Mouse (Mus musculus): ENCODE measurements around the gene Gm1604a.
"Not testable (repeated sequence)": the region's sequence is repeated elsewhere in the genome, so short reads cannot be mapped to it uniquely, and the experiment has no call there.

Gene Gm1604a

DNA sequence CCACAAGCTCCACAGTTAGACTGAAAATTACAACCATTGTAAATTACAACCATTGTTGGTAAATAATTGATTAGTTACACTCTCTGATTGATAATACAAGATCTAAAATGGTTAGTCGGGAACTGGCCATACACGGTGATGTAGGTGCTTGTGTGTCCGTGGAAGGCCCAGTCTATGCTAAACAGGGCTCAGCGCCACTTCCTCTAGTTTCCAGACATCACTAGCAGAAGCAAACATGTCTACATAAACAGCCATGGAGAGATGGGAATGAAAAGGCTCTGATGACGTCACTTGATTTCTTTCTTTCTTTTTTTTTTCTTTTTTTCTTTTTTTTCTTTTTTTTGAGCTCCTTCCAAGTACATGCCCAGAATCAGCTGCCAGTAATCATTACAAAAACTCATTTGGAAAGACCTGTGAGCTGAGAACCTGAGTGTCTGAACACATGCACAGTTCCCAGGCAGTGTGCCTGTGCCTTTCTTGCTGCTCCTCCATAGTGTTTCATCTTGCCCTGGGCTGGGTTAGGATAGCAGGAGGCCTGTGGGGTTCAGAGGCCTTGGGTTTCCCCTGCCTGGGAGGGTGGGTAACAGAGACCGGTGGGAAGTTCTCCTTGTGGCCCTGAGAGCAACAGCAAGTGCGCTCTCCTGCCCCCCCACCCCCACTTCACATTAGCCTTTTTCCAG, 44.3 kb downstream of the Gm1604a start:
- in situ Hi-C loops (cut with MseI, MboI) = not testable (repeated sequence)

- in situ Hi-C loops (cut with MseI, MboI) = not testable (repeated sequence)
Measured at GRCm38 (mm10) chr17:7074494-7074893, 49.1 kb downstream of the Gm1604a start.

GRCm38 (mm10) chr17:7075519-7075918, 50.2 kb downstream of the Gm1604a start:
- in situ Hi-C loops (cut with MseI, MboI) = not testable (repeated sequence)

DNA sequence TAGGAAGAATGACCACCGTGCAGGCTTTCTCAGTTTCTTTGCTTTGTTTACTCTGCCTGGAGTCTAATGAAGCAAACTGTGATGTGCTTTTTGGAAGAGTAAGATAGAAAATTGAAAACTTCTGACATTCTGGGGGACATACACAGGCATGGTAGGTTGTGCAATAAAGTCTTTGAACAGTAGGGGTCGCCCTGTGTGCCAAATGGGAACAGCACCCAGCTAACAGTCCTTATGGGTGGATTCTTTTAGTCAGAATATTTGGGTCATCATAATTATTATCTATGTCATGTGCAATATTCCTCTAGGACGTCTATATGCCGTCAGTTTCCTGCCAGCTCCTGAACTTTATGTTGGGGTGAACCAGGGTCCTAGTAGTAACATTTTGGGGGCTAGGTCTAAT, 54.2 kb downstream of the Gm1604a start:
- in situ Hi-C loops (cut with MseI, MboI) = not testable (repeated sequence)

DNA sequence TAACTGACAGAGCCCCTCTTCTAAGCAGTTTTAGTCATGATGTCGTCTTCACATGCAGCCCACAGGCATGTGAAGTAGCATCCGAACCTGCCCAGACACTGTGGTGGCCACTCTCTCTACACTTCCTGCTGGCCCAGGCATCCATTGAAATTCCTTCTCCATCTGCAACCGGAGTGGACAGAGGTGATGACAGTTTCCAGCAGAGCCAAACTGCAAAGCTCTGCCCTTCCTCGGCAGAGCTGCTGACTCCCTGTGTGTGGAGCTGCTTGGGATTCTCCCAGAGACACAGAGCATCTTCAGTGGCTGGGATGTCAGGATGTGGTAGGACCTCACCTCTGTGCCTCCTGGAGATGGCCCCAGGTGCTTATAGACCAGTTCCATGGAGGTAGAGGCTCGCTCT, 59.2 kb downstream of the Gm1604a start:
- in situ Hi-C loops (cut with MseI, MboI) = not testable (repeated sequence)

GRCm38 (mm10) chr17:7085469-7086168, 60.3 kb downstream of the Gm1604a start:
- in situ Hi-C loops (cut with MseI, MboI) = not testable (repeated sequence)

DNA sequence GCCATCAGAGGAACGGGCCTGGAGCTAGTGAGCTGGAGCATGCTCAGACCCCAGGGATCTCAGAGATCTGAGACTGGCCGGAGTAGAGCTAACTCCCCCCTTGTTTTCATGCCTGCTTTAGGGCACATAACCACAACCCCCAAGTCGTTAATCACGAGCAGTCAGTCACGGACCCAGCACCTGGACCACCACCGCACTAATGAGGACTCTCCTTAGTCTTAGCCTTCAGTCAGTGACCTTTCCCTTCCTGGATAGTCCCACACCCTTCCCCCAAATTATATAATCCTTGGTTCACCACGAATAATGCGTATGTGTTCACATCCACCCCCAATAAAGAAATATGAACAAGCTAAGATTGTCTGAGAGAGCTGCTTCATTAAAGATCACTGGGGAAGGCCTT, 61.5 kb downstream of the Gm1604a start:
- in situ Hi-C loops (cut with MseI, MboI) = not testable (repeated sequence)

DNA sequence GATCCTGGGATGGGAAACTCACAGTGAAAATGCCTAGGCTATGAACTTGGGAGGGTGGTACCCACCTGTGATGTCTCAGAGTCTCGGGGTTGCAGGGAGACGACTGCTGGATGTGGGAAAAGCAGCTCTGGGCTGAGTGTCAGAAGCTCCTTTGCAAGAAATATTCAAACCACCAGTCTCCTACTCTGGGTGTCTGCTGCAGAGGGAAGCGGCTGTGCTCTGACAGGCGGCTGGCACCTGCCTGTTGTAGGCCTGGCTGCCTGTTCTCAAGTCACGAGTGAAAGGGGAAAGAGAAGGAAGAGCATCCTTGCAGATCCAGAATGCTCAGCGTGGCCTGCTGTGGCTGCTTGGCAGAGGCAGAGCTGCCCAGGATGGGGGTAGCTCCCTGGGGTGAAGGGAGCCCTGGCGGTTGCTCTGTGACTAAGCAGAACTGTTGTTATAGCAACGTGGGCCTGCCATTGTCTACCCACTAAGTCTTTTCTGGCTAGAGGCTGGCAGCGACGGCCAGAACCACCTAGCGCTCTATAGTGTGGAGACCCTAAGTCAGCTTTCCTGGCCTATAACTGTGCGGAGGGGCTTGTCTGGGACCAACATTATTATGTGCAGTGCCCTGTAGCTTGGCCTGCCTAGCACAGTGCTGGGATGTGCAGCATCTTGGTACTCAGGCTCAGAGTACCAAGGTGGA, 72.6 kb downstream of the Gm1604a start:
- in situ Hi-C loops (cut with MseI, MboI) = not testable (repeated sequence)

- in situ Hi-C loops (cut with MseI, MboI) = not testable (repeated sequence)
Measured at GRCm38 (mm10) chr17:7099096-7099495, 73.7 kb downstream of the Gm1604a start.

DNA sequence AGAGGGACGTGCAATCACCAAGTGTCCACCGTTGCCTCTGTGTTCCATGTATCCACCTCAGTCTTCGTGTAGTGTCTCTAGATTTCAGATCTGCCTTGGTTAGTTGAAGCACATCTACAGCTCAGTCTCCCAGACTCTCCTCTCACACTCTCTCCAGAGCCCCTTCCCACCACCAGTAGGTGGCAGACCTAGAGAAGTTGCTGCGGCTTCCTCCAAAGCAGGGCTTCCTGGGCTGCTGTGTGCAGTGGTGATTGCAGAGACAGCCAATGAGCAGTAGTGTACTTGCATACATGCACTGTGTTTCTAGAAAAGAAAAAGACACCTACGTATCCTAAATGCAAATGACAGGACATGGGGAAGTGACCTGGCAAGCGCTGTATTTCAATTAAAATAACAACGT, 77.6 kb downstream of the Gm1604a start:
- in situ Hi-C loops (cut with MseI, MboI) = not testable (repeated sequence)

DNA sequence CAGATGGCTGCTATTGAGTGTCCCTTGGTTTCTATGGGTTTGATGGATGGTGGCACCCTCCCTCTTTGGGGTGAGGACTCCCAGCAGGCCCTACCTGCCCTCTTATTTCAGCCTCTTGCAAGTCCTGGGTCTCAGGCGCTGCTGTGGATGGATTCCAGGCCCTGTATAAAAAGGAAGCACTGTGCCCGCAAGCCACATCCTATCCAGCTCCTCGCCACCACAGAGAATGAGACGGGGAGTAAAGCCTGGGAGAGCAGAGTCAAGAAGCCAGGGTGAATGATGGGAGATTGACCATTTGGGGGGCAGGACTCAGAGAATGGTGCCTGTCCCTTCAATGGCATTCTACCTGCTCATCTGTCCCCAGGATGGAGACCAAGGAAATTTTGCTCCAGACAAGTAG, 86.3 kb downstream of the Gm1604a start:
- in situ Hi-C loops (cut with MseI, MboI) = not testable (repeated sequence)

GRCm38 (mm10) chr17:7116265-7116664, 90.9 kb downstream of the Gm1604a start:
- in situ Hi-C loops (cut with MseI, MboI) = not testable (repeated sequence)

DNA sequence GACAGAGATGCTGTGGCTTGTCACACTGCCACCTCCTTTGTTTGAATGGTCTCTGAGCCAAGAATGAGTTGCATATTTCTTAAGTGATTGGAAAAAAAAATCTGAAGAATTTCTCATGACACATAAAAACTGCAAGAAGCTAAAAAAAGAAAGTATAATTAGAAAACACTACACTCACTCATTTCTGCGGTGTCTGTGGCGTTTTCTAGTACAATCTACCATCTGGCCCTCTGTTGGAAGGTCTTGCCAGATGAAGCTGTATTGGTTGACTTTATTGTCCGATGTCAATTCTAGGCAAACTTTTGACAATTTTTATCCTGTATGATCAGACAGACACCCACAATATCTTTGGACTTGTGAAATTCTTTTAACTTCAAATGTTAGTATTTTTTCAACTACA, 95.5 kb downstream of the Gm1604a start:
- in situ Hi-C loops (cut with MseI, MboI) = not testable (repeated sequence)

- in situ Hi-C loops (cut with MseI, MboI) = not testable (repeated sequence)
Measured at GRCm38 (mm10) chr17:7122554-7122953, 97.2 kb downstream of the Gm1604a start.

GRCm38 (mm10) chr17:7126475-7126874, 101.1 kb downstream of the Gm1604a start:
- in situ Hi-C loops (cut with MseI, MboI) = not testable (repeated sequence)

- in situ Hi-C loops (cut with MseI, MboI) = not testable (repeated sequence)
Measured at GRCm38 (mm10) chr17:7134002-7134401, 108.6 kb downstream of the Gm1604a start.

DNA sequence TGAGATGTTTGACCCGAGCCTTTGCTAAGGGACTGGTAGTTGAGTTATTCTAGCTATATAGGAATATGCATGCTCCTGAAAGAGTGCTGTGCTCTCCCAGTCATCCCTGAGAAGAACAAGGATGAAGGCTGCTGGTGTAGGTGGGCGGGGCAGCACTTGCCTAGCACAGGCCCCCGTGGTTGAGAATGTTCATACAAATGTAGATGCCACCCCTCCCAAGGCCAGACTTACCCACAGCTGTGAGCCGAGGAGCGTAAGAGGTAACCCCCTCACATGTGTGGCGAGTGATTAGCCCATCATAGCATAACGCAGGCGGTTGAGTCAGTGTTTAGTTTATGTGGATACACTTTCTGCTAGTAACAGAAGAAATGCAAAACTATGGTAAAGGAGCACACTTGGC, 109.9 kb downstream of the Gm1604a start:
- in situ Hi-C loops (cut with MseI, MboI) = not testable (repeated sequence)

All from mouse trophoblast stem cell (cell line).